In genomic region chr6:28622522-28622921, GRCm38 (mm10) we compare ENCODE assay signal across 10 mouse cellular contexts.
A peak's percentile ranks its signal among the peaks of the same experiment; 100 is the strongest.
DNase-seq lines count a peak whose midpoint lies in the region; ATAC-seq and TF ChIP-seq lines count a peak whose summit lies in the region.
"Had no signal": no experiment of that assay in that cellular context is flagged by ENCODE, and none has a peak within 500 bp of the region (broad histone marks: within the 10 kb centered on the region; RNA-seq: fewer than 3 reads in every experiment).

No protein-coding gene starts in this region.

- WGBS in kidney, adult 2 months: 51% methylated on average over 6 of the region's 6 CpGs
- 8% methylated on average over 6 of the region's 6 CpGs for WGBS in heart, embryonic 13.5 days
- 86% methylated on average over 6 of the region's 6 CpGs for WGBS in midbrain, embryonic 15.5 days

- peak overlapping the region; percentile 11; the same call in 1 of the 2 replicates for H3K4me2 ChIP-seq in heart, embryonic 13.5 days
- no peak overlapping the region for H3K4me2 ChIP-seq in midbrain, embryonic 15.5 days
- H3K4me2 ChIP-seq: embryonic facial prominence, embryonic 12.5 days; neural tube, embryonic 13.5 days had no signal

- no peak overlapping the region for H3K4me3 ChIP-seq in kidney, adult 2 months (ENCODE audit: insufficient read depth, low read depth, low read length)
- no peak overlapping the region for H3K4me3 ChIP-seq in heart, embryonic 13.5 days
- H3K4me3 ChIP-seq in midbrain, embryonic 15.5 days: no peak overlapping the region
- H3K4me3 ChIP-seq: embryonic facial prominence, embryonic 12.5 days; neural tube, embryonic 13.5 days had no signal

- H3K36me3 ChIP-seq in kidney, adult 2 months (ENCODE audit: control insufficient read depth, insufficient read depth, low read length): peaks cover 1% of the 10 kb centered on the region; the same call in 1 of the 2 replicates
- H3K36me3 ChIP-seq in heart, embryonic 13.5 days: peaks cover 10% of the 10 kb centered on the region
- no peaks in the 10 kb centered on the region for H3K36me3 ChIP-seq in midbrain, embryonic 15.5 days (replicated peaks)
- H3K36me3 ChIP-seq: neural tube, embryonic 13.5 days had no signal

- ATAC-seq in heart, embryonic 13.5 days (ENCODE audit: extremely low read depth, insufficient number of reproducible peaks, low FRiP score, low TSS enrichment): no peak
- 0 out of 2 replicates have a peak, but pooled peaks have one; percentile 40 for ATAC-seq in megakaryocyte-erythroid progenitor cell, adult 5-6 weeks (replicated peaks; ENCODE audit: low FRiP score, low TSS enrichment, poor library complexity, severe bottlenecking)
- ATAC-seq in midbrain, embryonic 15.5 days (replicated peaks): no peak

- H3K9ac ChIP-seq in heart, embryonic 13.5 days: no peak overlapping the region
- H3K9ac ChIP-seq in midbrain, embryonic 15.5 days: no peak overlapping the region
- H3K9ac ChIP-seq: embryonic facial prominence, embryonic 12.5 days; neural tube, embryonic 13.5 days had no signal

- TF ChIP-seq POLR2A in kidney, adult 2 months (IDR thresholded peaks at IDR 0.05; ENCODE audit: low read depth, low read length): no peak

- H3K4me1 ChIP-seq in kidney, adult 2 months (ENCODE audit: control insufficient read depth, insufficient read depth, low read length): peaks cover 5% of the 10 kb centered on the region; the same call in 1 of the 2 replicates
- peaks cover 55% of the 10 kb centered on the region for H3K4me1 ChIP-seq in heart, embryonic 13.5 days
- peaks cover 16% of the 10 kb centered on the region for H3K4me1 ChIP-seq in midbrain, embryonic 15.5 days

- no peak for TF ChIP-seq CTCF in kidney, adult 2 months (conservative IDR thresholded peaks at IDR 0.05; ENCODE audit: insufficient read depth, insufficient read length, low read depth, low read length)

- no peak overlapping the region for H3K27ac ChIP-seq in kidney, adult 2 months (ENCODE audit: insufficient read depth, low read depth, low read length)
- peak overlapping the region; percentile 67 for H3K27ac ChIP-seq in heart, embryonic 13.5 days (replicated peaks)
- H3K27ac ChIP-seq in midbrain, embryonic 15.5 days: no peak overlapping the region
- H3K27ac ChIP-seq: embryonic facial prominence, embryonic 12.5 days; neural tube, embryonic 13.5 days had no signal

- no peaks in the 10 kb centered on the region for H3K9me3 ChIP-seq in heart, embryonic 13.5 days
- H3K9me3 ChIP-seq in midbrain, embryonic 15.5 days: no peaks in the 10 kb centered on the region
- H3K9me3 ChIP-seq: embryonic facial prominence, embryonic 12.5 days; neural tube, embryonic 13.5 days had no signal

- H3K27me3 ChIP-seq in kidney, adult 2 months (replicated peaks; ENCODE audit: control insufficient read depth, insufficient read depth, low read length): no peaks in the 10 kb centered on the region
- no peaks in the 10 kb centered on the region for H3K27me3 ChIP-seq in heart, embryonic 13.5 days (replicated peaks)
- no peaks in the 10 kb centered on the region for H3K27me3 ChIP-seq in midbrain, embryonic 15.5 days (replicated peaks)
- H3K27me3 ChIP-seq: embryonic facial prominence, embryonic 12.5 days; neural tube, embryonic 13.5 days had no signal

- DNase-seq in kidney, adult 2 months: peak; percentile 48
- DNase-seq in kidney, adult 18-20 months: no peak
- peak; percentile 19 to 22 for DNase-seq in kidney, postnatal 4 days
- no peak for DNase-seq in cerebellum, adult 9-10 months
- no peak for DNase-seq in adrenal gland, adult 18-20 months (ENCODE audit: low spot score in 2 of 2)

Comparison
In these comparisons a context has a peak if more than half of its experiments do, and no peak if none do; other contexts are left out.
1. DNase-seq: peak in kidney, adult 2 months (single experiment) and kidney, postnatal 4 days (2 of 2); none in kidney, adult 18-20 months (single experiment), cerebellum, adult 9-10 months (single experiment) and adrenal gland, adult 18-20 months (0 of 2).